In genomic region chr1:161400126-161400525, GRCm38 (mm10) we compare ENCODE assay signal across 9 mouse cellular contexts. TPM values are rescaled to one million over a fixed set of nuclear protein-coding genes. Genes with fewer than 3 reads are reported as not detected.
DNase-seq lines count a peak whose midpoint lies in the region; ATAC-seq and TF ChIP-seq lines count a peak whose summit lies in the region.
"Had no signal": no experiment of that assay in that cellular context is flagged by ENCODE, and none has a peak within 500 bp of the region (broad histone marks: within the 10 kb centered on the region; RNA-seq: fewer than 3 reads in every experiment).

No protein-coding gene starts in this region.

- no peak overlapping the region for H3K4me2 ChIP-seq in kidney, embryonic 16.5 days (replicated peaks; ENCODE audit: low read depth, low read length)

- no peak overlapping the region for H3K4me3 ChIP-seq in kidney, embryonic 16.5 days (ENCODE audit: low read length)
- H3K4me3 ChIP-seq in kidney, adult 2 months (ENCODE audit: insufficient read depth, low read depth, low read length): no peak overlapping the region

- peak; percentile 72 for TF ChIP-seq CTCF in kidney, adult 2 months (conservative IDR thresholded peaks at IDR 0.05; ENCODE audit: insufficient read depth, insufficient read length, low read depth, low read length)

- DNase-seq in kidney, adult 11 months: peak; percentile 32
- DNase-seq in adrenal gland, postnatal 36 days: peak; percentile 73 to 85
- peak; percentile 33 for DNase-seq in forelimb bud, embryonic 11.5 days (ENCODE audit: low read depth, low spot score)
- peak; percentile 72 for DNase-seq in kidney, adult 2 months
- DNase-seq in left cerebral cortex, postnatal 36 days (ENCODE audit: low spot score in 2 of 2): peak; percentile 54 to 70
- DNase-seq in ovary, adult 18-20 months (ENCODE audit: low spot score): peak; percentile 7
- DNase-seq in thymus, postnatal 4 days: peak; percentile 79

- H3K27ac ChIP-seq in kidney, embryonic 16.5 days (ENCODE audit: low read length): no peak overlapping the region
- no peak overlapping the region for H3K27ac ChIP-seq in kidney, adult 2 months (ENCODE audit: insufficient read depth, low read depth, low read length)

- H3K4me1 ChIP-seq in kidney, embryonic 16.5 days (ENCODE audit: insufficient read depth, low read length): 0 out of 2 replicates have a peak, but pooled peaks cover 3% of the 10 kb centered on the region
- no peaks in the 10 kb centered on the region for H3K4me1 ChIP-seq in kidney, adult 2 months (ENCODE audit: control insufficient read depth, insufficient read depth, low read length)

- H3K9ac ChIP-seq in kidney, embryonic 16.5 days (replicated peaks; ENCODE audit: low read length): no peak overlapping the region

- 21% methylated on average over 6 of the region's 6 CpGs for WGBS in kidney, embryonic 16.5 days
- 28% methylated on average over 6 of the region's 6 CpGs for WGBS in kidney, adult 2 months

- intact Hi-C loops in left cerebral cortex, postnatal 36 days (cut with DNase I): loop anchor here (2.0 to 5.0 kb wide), 2 partner anchors 287 to 337 kb away; no protein-coding TSS in a partner anchor

- ATAC-seq in kidney, embryonic 16.5 days (ENCODE audit: low FRiP score, low TSS enrichment): no peak; the same call in 1 of the 2 replicates

- 0 out of 2 replicates have a peak, but pooled peaks cover 5% of the 10 kb centered on the region for H3K9me3 ChIP-seq in kidney, embryonic 16.5 days (ENCODE audit: low read length)

- TF ChIP-seq POLR2A in kidney, adult 2 months (IDR thresholded peaks at IDR 0.05; ENCODE audit: low read depth, low read length): no peak

- no peaks in the 10 kb centered on the region for H3K27me3 ChIP-seq in kidney, embryonic 16.5 days (ENCODE audit: insufficient read depth, low read length)
- H3K27me3 ChIP-seq in kidney, adult 2 months (replicated peaks; ENCODE audit: control insufficient read depth, insufficient read depth, low read length): no peaks in the 10 kb centered on the region

- no peaks in the 10 kb centered on the region for H3K36me3 ChIP-seq in kidney, embryonic 16.5 days (ENCODE audit: insufficient read depth, low read length)
- no peaks in the 10 kb centered on the region for H3K36me3 ChIP-seq in kidney, adult 2 months (ENCODE audit: control insufficient read depth, insufficient read depth, low read length)

RNA-seq across cellular contexts. Expression of gene Tnfsf4, which starts 4.9 kb away (rescaled TPM):
- polyA plus RNA-seq in kidney, embryonic 16.5 days (2015; fragmentation: Nextera tagmentation; extraction: Ambion mirVana): 0.09 TPM in 1 of 2 replicates, not detected in the other
- total RNA-seq in adrenal gland, postnatal 36 days (2021): not detected
- polyA plus RNA-seq in kidney, adult 2 months (2012; rRNA removed): not detected in 2 replicates
- total RNA-seq in left cerebral cortex, postnatal 36 days (2021): not detected
- polyA plus RNA-seq: small intestine, adult 2 months had no signal

Comparison
In these comparisons a context has a peak if more than half of its experiments do, and no peak if none do; other contexts are left out.
1. DNase-seq: peak in every context shown above with its lines; median percentile 79 in adrenal gland, postnatal 36 days; 79 in thymus, postnatal 4 days; 72 in kidney, adult 2 months; 62 in left cerebral cortex, postnatal 36 days; 33 in forelimb bud, embryonic 11.5 days; 32 in kidney, adult 11 months; 7 in ovary, adult 18-20 months.